Comparison of ENCODE assay signal across 9 mouse cellular contexts in genomic region chr12:83950840-83951701, GRCm38 (mm10). TPM values are rescaled to one million over a fixed set of nuclear protein-coding genes. Genes with fewer than 3 reads are reported as not detected.
DNase-seq lines count a peak whose midpoint lies in the region; ATAC-seq and TF ChIP-seq lines count a peak whose summit lies in the region.
"Had no signal": no experiment of that assay in that cellular context is flagged by ENCODE, and none has a peak within 500 bp of the region (broad histone marks: within the 10 kb centered on the region; RNA-seq: fewer than 3 reads in every experiment).

No protein-coding gene starts in this region.

- intact Hi-C loops in gastrocnemius, postnatal 14 days (cut with DNase I; ENCODE audit: low total_unique reads): no loop called here

- CTCF ChIA-PET in Patski (lab: Charles Lee): no interaction called here

- in situ Hi-C loops in Patski (cut with MboI; ENCODE audit: low pct_unique_long_range_greater_than_20kb): no loop called here

- no peaks in the 10 kb centered on the region for H3K9me3 ChIP-seq in kidney, embryonic 14.5 days (ENCODE audit: control insufficient read depth, low read length)
- 0 out of 2 replicates have a peak, but pooled peaks cover 3% of the 10 kb centered on the region for H3K9me3 ChIP-seq in liver, embryonic 12.5 days (replicated peaks)
- no peaks in the 10 kb centered on the region for H3K9me3 ChIP-seq in neural tube, embryonic 13.5 days

- no peak for TF ChIP-seq POLR2A in cortical plate, adult 2 months (IDR thresholded peaks at IDR 0.05; ENCODE audit: extremely low read depth, insufficient read depth, low read length)
- TF ChIP-seq POLR2A in thymus, adult 2 months (IDR thresholded peaks at IDR 0.05; ENCODE audit: control insufficient read depth, extremely low read depth, insufficient read depth, low read length, poor library complexity): no peak

- POLR2A ChIA-PET in Patski (lab: Charles Lee): interaction anchor here (1.0 kb wide), 1 partner anchor 28 kb away, joined by 3 read pairs; no protein-coding TSS in a partner anchor

- under 1% methylated on average over 108 of the region's 116 CpGs for WGBS in kidney, embryonic 14.5 days
- WGBS in liver, embryonic 12.5 days (ENCODE audit: insufficient replicate concordance): under 1% methylated on average over 115 of the region's 116 CpGs
- WGBS in neural tube, embryonic 13.5 days: under 1% methylated on average over 114 of the region's 116 CpGs
- WGBS in thymus, adult 2 months: under 1% methylated on average over 115 of the region's 116 CpGs

- peak overlapping the region; percentile 76 for H3K4me2 ChIP-seq in kidney, embryonic 14.5 days (replicated peaks; ENCODE audit: low read depth, low read length)
- H3K4me2 ChIP-seq in liver, embryonic 12.5 days: peak overlapping the region; percentile 99
- H3K4me2 ChIP-seq in neural tube, embryonic 13.5 days: peak overlapping the region; percentile 93

- H3K27me3 ChIP-seq in Patski: no peaks in the 10 kb centered on the region
- H3K27me3 ChIP-seq in kidney, embryonic 14.5 days (ENCODE audit: control insufficient read depth, insufficient read depth, low read length): no peaks in the 10 kb centered on the region
- no peaks in the 10 kb centered on the region for H3K27me3 ChIP-seq in liver, embryonic 12.5 days (replicated peaks)
- no peaks in the 10 kb centered on the region for H3K27me3 ChIP-seq in neural tube, embryonic 13.5 days
- H3K27me3 ChIP-seq in thymus, adult 2 months (ENCODE audit: control insufficient read depth, insufficient read depth, low read length): no peaks in the 10 kb centered on the region

- H3K4me1 ChIP-seq in cortical plate, adult 2 months (ENCODE audit: control insufficient read depth, insufficient read depth, low read length): peaks cover 5% of the 10 kb centered on the region; the same call in 1 of the 2 replicates
- peaks cover 15% of the 10 kb centered on the region for H3K4me1 ChIP-seq in kidney, embryonic 14.5 days (ENCODE audit: control insufficient read depth, insufficient read depth, low read length)
- H3K4me1 ChIP-seq in liver, embryonic 12.5 days: peaks cover 68% of the 10 kb centered on the region
- peaks cover 43% of the 10 kb centered on the region for H3K4me1 ChIP-seq in neural tube, embryonic 13.5 days (replicated peaks)
- peaks cover 17% of the 10 kb centered on the region for H3K4me1 ChIP-seq in thymus, adult 2 months (replicated peaks; ENCODE audit: control insufficient read depth, insufficient read depth, low read length)

- peak; percentile 60 for ATAC-seq in Patski
- ATAC-seq in kidney, embryonic 14.5 days (ENCODE audit: low FRiP score, low TSS enrichment): peak; percentile 59
- ATAC-seq in liver, embryonic 12.5 days: peak; percentile 46
- ATAC-seq in neural tube, embryonic 13.5 days (ENCODE audit: low read depth): peak; percentile 68

- H3K4me3 ChIP-seq in cortical plate, adult 2 months (ENCODE audit: insufficient read depth, low read length): peak overlapping the region; percentile 52
- peak overlapping the region; percentile 87 for H3K4me3 ChIP-seq in kidney, embryonic 14.5 days (ENCODE audit: low read length)
- H3K4me3 ChIP-seq in liver, embryonic 12.5 days: peak overlapping the region; percentile 87
- H3K4me3 ChIP-seq in neural tube, embryonic 13.5 days: peak overlapping the region; percentile 90
- H3K4me3 ChIP-seq in thymus, adult 2 months (ENCODE audit: control insufficient read depth, insufficient read depth, low read length): peak overlapping the region; percentile 86

- H3K27ac ChIP-seq in cortical plate, adult 2 months (ENCODE audit: insufficient read depth, low read length): peak overlapping the region; percentile 79
- peak overlapping the region; percentile 42 for H3K27ac ChIP-seq in kidney, embryonic 14.5 days (ENCODE audit: low read depth, low read length)
- peak overlapping the region; percentile 84 for H3K27ac ChIP-seq in liver, embryonic 12.5 days
- peak overlapping the region; percentile 88 for H3K27ac ChIP-seq in neural tube, embryonic 13.5 days (replicated peaks)
- no peak overlapping the region for H3K27ac ChIP-seq in thymus, adult 2 months (ENCODE audit: control insufficient read depth, insufficient read depth, low read length)

- DNase-seq in B cell, adult 2 months: peak; percentile 34 to 37
- DNase-seq in Patski (ENCODE audit: low read depth, low spot score): no peak
- DNase-seq in gastrocnemius, postnatal 14 days: peak; percentile 19
- DNase-seq in thymus, adult 2 months: peak; percentile 42

- H3K36me3 ChIP-seq in kidney, embryonic 14.5 days (ENCODE audit: control insufficient read depth, insufficient read depth, low read length): peaks cover 19% of the 10 kb centered on the region; the same call in 1 of the 2 replicates
- peaks cover 30% of the 10 kb centered on the region for H3K36me3 ChIP-seq in liver, embryonic 12.5 days
- peaks cover 18% of the 10 kb centered on the region for H3K36me3 ChIP-seq in neural tube, embryonic 13.5 days
- H3K36me3 ChIP-seq in thymus, adult 2 months (ENCODE audit: control insufficient read depth, insufficient read depth, low read length): 0 out of 2 replicates have a peak, but pooled peaks cover 3% of the 10 kb centered on the region

- no peak for TF ChIP-seq CTCF in Patski (IDR thresholded peaks at IDR 0.05)
- TF ChIP-seq CTCF in cortical plate, adult 2 months (IDR thresholded peaks at IDR 0.05; ENCODE audit: extremely low read depth, insufficient read depth, low read length): no peak
- 0 out of 2 replicates have a peak, but pooled peaks have one; percentile 0 for TF ChIP-seq CTCF in thymus, adult 2 months (IDR thresholded peaks at IDR 0.05; ENCODE audit: borderline replicate concordance, control insufficient read depth, extremely low read depth, insufficient read depth, low read length, poor library complexity)

- H3K9ac ChIP-seq in kidney, embryonic 14.5 days (ENCODE audit: low read depth, low read length): peak overlapping the region; percentile 85
- H3K9ac ChIP-seq in liver, embryonic 12.5 days: peak overlapping the region; percentile 87
- peak overlapping the region; percentile 88 for H3K9ac ChIP-seq in neural tube, embryonic 13.5 days

RNA-seq across cellular contexts. Expression of gene Riox1, which starts 0.7 kb away (rescaled TPM):
- 12.4 TPM for polyA plus RNA-seq in Patski (2021)
- 11.5 and 11.8 TPM in 2 replicates for polyA plus RNA-seq in cortical plate, adult 2 months (2012; rRNA removed)
- total RNA-seq in gastrocnemius, postnatal 14 days (2021): 1 to 10 TPM; 3.3 to 3.7 TPM
- 14.1 and 16.2 TPM in 2 replicates for polyA plus RNA-seq in kidney, embryonic 14.5 days (2014; fragmentation: Nextera tagmentation; extraction: Ambion mirVana)
- 22.3 and 22.8 TPM in 2 replicates for polyA plus RNA-seq in liver, embryonic 12.5 days (2016; fragmentation: Nextera tagmentation; extraction: Ambion mirVana)
- polyA plus RNA-seq in neural tube, embryonic 13.5 days (2015; fragmentation: Nextera tagmentation; extraction: Ambion mirVana): 11.2 and 12.4 TPM in 2 replicates
- 23.9 and 32.9 TPM in 2 replicates for polyA plus RNA-seq in thymus, adult 2 months (2012; rRNA removed)

RNA-seq across cellular contexts. Expression of gene Numb, which starts 29.3 kb away (rescaled TPM):
- 30.9 TPM for polyA plus RNA-seq in Patski (2021)
- 69.6 and 74.6 TPM in 2 replicates for polyA plus RNA-seq in cortical plate, adult 2 months (2012; rRNA removed)
- total RNA-seq in gastrocnemius, postnatal 14 days (2021): 10 to 100 TPM; 16.4 to 16.7 TPM
- 26.4 and 34.1 TPM in 2 replicates for polyA plus RNA-seq in kidney, embryonic 14.5 days (2014; fragmentation: Nextera tagmentation; extraction: Ambion mirVana)
- polyA plus RNA-seq in liver, embryonic 12.5 days (2016; fragmentation: Nextera tagmentation; extraction: Ambion mirVana): 17.7 and 18.4 TPM in 2 replicates
- polyA plus RNA-seq in neural tube, embryonic 13.5 days (2015; fragmentation: Nextera tagmentation; extraction: Ambion mirVana): 21.6 and 25.7 TPM in 2 replicates
- 42.0 and 44.4 TPM in 2 replicates for polyA plus RNA-seq in thymus, adult 2 months (2012; rRNA removed)

RNA-seq across cellular contexts. Expression of gene Heatr4, which starts 33.6 kb away (rescaled TPM):
- not detected for polyA plus RNA-seq in Patski (2021)
- 0.02 and 0.04 TPM in 2 replicates for polyA plus RNA-seq in cortical plate, adult 2 months (2012; rRNA removed)
- not detected for total RNA-seq in gastrocnemius, postnatal 14 days (2021)
- polyA plus RNA-seq in kidney, embryonic 14.5 days (2014; fragmentation: Nextera tagmentation; extraction: Ambion mirVana): not detected in 2 replicates
- polyA plus RNA-seq in liver, embryonic 12.5 days (2016; fragmentation: Nextera tagmentation; extraction: Ambion mirVana): not detected in 2 replicates
- polyA plus RNA-seq in neural tube, embryonic 13.5 days (2015; fragmentation: Nextera tagmentation; extraction: Ambion mirVana): not detected in 2 replicates
- polyA plus RNA-seq in thymus, adult 2 months (2012; rRNA removed): not detected in 2 replicates
- polyA plus RNA-seq: gonadal fat pad, adult 2 months had no signal

RNA-seq across cellular contexts. Expression of gene Acot2, which starts 36.6 kb away (rescaled TPM):
- 33.7 TPM for polyA plus RNA-seq in Patski (2021)
- polyA plus RNA-seq in cortical plate, adult 2 months (2012; rRNA removed): 7.3 and 8.0 TPM in 2 replicates
- total RNA-seq in gastrocnemius, postnatal 14 days (2021): 10 to 100 TPM; 12.8 to 20.2 TPM
- polyA plus RNA-seq in kidney, embryonic 14.5 days (2014; fragmentation: Nextera tagmentation; extraction: Ambion mirVana): 32.7 and 37.5 TPM in 2 replicates
- 15.1 and 15.2 TPM in 2 replicates for polyA plus RNA-seq in liver, embryonic 12.5 days (2016; fragmentation: Nextera tagmentation; extraction: Ambion mirVana)
- 15.0 and 17.8 TPM in 2 replicates for polyA plus RNA-seq in neural tube, embryonic 13.5 days (2015; fragmentation: Nextera tagmentation; extraction: Ambion mirVana)
- polyA plus RNA-seq in thymus, adult 2 months (2012; rRNA removed): 9.1 and 11.2 TPM in 2 replicates

RNA-seq across cellular contexts. Expression of gene Acot1, which starts 58.2 kb away (rescaled TPM):
- 35.0 TPM for polyA plus RNA-seq in Patski (2021)
- 15.5 and 16.4 TPM in 2 replicates for polyA plus RNA-seq in cortical plate, adult 2 months (2012; rRNA removed)
- 1 to 10 TPM; 5.7 to 8.0 TPM for total RNA-seq in gastrocnemius, postnatal 14 days (2021)
- 48.9 and 55.2 TPM in 2 replicates for polyA plus RNA-seq in kidney, embryonic 14.5 days (2014; fragmentation: Nextera tagmentation; extraction: Ambion mirVana)
- polyA plus RNA-seq in liver, embryonic 12.5 days (2016; fragmentation: Nextera tagmentation; extraction: Ambion mirVana): 26.6 and 31.3 TPM in 2 replicates
- 86.3 and 101 TPM in 2 replicates for polyA plus RNA-seq in neural tube, embryonic 13.5 days (2015; fragmentation: Nextera tagmentation; extraction: Ambion mirVana)
- 3.6 TPM in 2 replicates for polyA plus RNA-seq in thymus, adult 2 months (2012; rRNA removed)
